Mouse (Mus musculus) spleen, adult 18-20 months (tissue): ENCODE measurements around the gene Fut8.
"Not testable (repeated sequence)": the region's sequence is repeated elsewhere in the genome, so short reads cannot be mapped to it uniquely, and the experiment has no call there.

Source experiments
- DNase-seq, 2 experiments: peaks; one replicate each; pipeline ENCODE4 v3.0.0; 2022; ENCODE audit warnings: mixed read lengths in 2 of 2

Fut8 gene

GRCm38 (mm10) chr12:77223595-77223994 lies 14.3 kb upstream of the Fut8 start:
- DNase-seq, result no peak

GRCm38 (mm10) chr12:77224121-77224520 lies 13.8 kb upstream of the Fut8 start:
- no peak for DNase-seq

GRCm38 (mm10) chr12:77224891-77225290 lies 13.0 kb upstream of the Fut8 start:
- DNase-seq, result no peak

- DNase-seq, result no peak
These were observed 12.2 kb upstream of the Fut8 start for GRCm38 (mm10) chr12:77225727-77226126.

- DNase-seq, result no peak
These were observed 2.0 kb upstream of the Fut8 start for GRCm38 (mm10) chr12:77235958-77236357.

GRCm38 (mm10) chr12:77238531-77239389 lies 835 bp downstream of the Fut8 start:
- DNase-seq, result peak; percentile 87 to 88

GRCm38 (mm10) chr12:77239390-77240061 lies 1.6 kb downstream of the Fut8 start:
- DNase-seq, result no peak

- no peak for DNase-seq
These were observed 2.4 kb downstream of the Fut8 start for GRCm38 (mm10) chr12:77240372-77240771.

- DNase-seq, result peak in 1 of 2 experiments; percentile 20
These were observed 2.9 kb downstream of the Fut8 start for GRCm38 (mm10) chr12:77240839-77241238.

- peak in 1 of 2 experiments; percentile 21 for DNase-seq
These were observed 24.7 kb downstream of the Fut8 start for GRCm38 (mm10) chr12:77262650-77263049.

- DNase-seq, result no peak
These were observed 25.9 kb downstream of the Fut8 start for GRCm38 (mm10) chr12:77263816-77264215.

- DNase-seq, result no peak
These were observed 32.8 kb downstream of the Fut8 start for GRCm38 (mm10) chr12:77270694-77271093.

- no peak for DNase-seq
These were observed 50.6 kb downstream of the Fut8 start for GRCm38 (mm10) chr12:77288507-77288906.

- no peak for DNase-seq
These were observed 53.1 kb downstream of the Fut8 start for GRCm38 (mm10) chr12:77291017-77291416.

GRCm38 (mm10) chr12:77291864-77292263 lies 53.9 kb downstream of the Fut8 start:
- not testable (repeated sequence) for DNase-seq

GRCm38 (mm10) chr12:77292375-77293258 lies 54.7 kb downstream of the Fut8 start:
- DNase-seq, result no peak

GRCm38 (mm10) chr12:77296119-77296518 lies 58.2 kb downstream of the Fut8 start:
- no peak for DNase-seq

GRCm38 (mm10) chr12:77297114-77297513 lies 59.2 kb downstream of the Fut8 start:
- DNase-seq, result no peak

GRCm38 (mm10) chr12:77297858-77298257 lies 59.9 kb downstream of the Fut8 start:
- no peak for DNase-seq

- no peak for DNase-seq
These were observed 64.1 kb downstream of the Fut8 start for GRCm38 (mm10) chr12:77302011-77302410.

- DNase-seq, result no peak
These were observed 65.4 kb downstream of the Fut8 start for GRCm38 (mm10) chr12:77303367-77303766.

- no peak for DNase-seq
These were observed 67.6 kb downstream of the Fut8 start for GRCm38 (mm10) chr12:77305502-77305901.

- no peak for DNase-seq
These were observed 68.9 kb downstream of the Fut8 start for GRCm38 (mm10) chr12:77306759-77307314.
